Mouse (Mus musculus) yolk sac, embryonic 10.5 days (tissue): ENCODE measurements at regions not wholly inside any gene's neighbourhood (a gene's known extent, or its start where the extent isn't known, plus 50 kb on each side); places are given as distances from the start of the nearest gene placed in this dataset.

ENCODE experiments used
- DNase-seq: peaks from one replicate; pipeline ENCODE4 v3.0.0-alpha.2; 2017; ENCODE audit warnings: low spot score

GRCm38 (mm10) chr10:37377258-37378001, 238.7 kb upstream of the Marcks start:
- no peak for DNase-seq

DNA sequence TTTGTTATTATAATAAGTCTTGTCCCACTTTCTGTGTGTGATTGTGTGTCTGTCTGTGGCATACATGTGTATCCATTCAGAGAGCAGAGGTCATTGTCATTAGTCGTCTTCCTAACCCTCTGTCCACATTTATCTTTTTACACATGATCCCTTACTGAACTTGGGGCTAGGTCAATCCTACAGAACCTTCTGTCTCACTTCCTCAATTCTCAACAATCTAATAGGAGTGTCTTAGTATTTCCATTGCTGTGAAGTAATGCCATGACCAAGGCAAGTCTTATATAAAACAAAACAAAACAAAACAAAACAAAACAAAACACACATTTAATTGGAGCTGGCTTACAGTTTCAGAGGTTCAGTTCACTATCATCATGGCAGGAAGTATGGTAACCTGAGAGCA, 237.5 kb upstream of the Marcks start:
- no peak for DNase-seq

DNA sequence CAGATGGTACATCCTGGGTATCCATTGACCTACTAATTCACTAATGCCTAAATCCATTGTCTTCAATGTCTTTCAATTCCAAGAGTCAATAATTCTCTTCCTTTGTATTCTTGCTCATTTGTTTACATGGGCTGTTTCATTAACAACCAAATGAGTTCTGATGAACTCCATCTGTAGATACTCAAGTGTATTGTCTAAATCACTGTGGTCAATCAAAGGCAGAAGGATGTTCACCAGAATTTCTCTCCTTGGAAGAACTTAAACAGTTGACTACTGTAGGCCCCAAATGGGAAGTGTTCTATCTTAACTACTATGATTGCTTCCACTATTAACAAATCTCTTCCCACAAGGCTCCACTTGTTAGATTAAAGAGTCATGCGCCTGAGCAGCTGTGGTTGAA, 236.9 kb upstream of the Marcks start:
- no peak for DNase-seq

DNA sequence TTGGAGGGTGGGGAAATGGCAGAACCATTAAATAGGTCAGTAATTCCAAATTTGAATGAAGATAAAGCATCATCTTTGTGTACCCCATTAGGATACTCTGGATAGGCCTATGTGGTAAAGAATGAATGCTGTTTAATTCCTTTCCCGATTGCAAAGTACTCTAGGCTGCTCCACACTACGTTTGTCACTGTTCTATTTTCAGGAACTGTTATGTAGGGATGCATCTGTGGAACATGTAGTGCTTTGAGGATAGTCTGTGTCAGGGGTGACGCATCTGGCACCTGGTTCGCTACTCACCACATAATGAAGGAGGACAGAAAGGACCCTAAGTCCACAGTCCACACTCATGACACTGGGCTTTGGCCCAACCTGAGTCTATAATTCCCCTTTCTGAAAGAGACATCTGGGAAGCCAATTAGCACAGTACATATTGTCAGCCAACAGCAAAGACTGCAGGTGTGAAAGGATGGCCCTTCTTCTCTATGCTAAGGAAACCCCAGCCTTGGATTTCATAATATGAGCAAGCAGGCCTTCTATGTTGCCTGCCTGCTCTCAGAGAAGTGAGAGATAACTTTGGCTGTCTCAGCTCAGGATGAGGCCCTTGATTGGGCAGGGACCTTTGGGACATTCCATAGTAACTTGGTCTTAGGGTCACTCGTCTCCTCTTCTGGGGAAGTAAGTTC, 230.4 kb upstream of the Marcks start:
- no peak for DNase-seq

DNA sequence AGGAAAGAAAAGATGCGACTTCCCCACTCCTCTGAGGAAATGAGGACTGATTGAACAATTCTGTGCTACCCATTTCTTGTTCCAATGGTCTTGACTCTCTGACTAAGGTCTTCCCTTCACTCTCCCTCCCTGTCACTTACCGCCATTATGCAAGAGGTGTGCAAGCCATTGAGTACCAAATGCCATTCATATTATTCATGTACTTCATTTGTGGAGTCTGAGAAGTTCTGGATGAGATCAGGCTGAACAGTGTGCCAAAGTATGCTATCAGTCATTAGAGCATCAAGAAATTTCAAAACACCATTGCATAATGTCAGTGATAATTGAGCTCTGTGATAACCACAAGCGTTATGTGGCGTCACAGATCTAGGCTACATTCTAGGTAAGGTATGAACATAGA, 229.1 kb upstream of the Marcks start:
- no peak for DNase-seq

GRCm38 (mm10) chr10:37364506-37364905, 225.8 kb upstream of the Marcks start:
- DNase-seq = no peak

- no peak for DNase-seq
Observed at GRCm38 (mm10) chr10:37360985-37361384, 222.3 kb upstream of the Marcks start.

- DNase-seq = no peak
Observed at GRCm38 (mm10) chr10:37358900-37359299, 220.2 kb upstream of the Marcks start.

DNA sequence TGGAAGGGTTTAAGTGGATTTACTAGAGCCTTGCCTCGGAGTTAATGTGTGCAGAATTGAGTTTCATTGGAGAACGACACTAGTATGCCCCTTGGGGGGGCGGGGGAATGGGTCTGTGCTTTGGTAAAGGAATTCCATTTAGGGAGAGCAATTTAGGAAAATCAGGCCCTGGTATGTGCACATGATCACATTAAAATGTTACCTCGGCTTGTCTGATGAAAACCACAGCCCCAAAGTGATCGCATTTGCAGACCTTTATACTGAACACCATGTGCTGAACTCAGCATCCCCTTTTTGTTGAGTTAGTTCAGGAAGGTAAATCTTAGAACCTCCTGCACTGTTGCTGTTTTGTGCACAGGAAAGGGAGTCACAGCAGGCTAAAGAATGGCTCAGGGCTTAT, 219.6 kb upstream of the Marcks start:
- no peak for DNase-seq

DNA sequence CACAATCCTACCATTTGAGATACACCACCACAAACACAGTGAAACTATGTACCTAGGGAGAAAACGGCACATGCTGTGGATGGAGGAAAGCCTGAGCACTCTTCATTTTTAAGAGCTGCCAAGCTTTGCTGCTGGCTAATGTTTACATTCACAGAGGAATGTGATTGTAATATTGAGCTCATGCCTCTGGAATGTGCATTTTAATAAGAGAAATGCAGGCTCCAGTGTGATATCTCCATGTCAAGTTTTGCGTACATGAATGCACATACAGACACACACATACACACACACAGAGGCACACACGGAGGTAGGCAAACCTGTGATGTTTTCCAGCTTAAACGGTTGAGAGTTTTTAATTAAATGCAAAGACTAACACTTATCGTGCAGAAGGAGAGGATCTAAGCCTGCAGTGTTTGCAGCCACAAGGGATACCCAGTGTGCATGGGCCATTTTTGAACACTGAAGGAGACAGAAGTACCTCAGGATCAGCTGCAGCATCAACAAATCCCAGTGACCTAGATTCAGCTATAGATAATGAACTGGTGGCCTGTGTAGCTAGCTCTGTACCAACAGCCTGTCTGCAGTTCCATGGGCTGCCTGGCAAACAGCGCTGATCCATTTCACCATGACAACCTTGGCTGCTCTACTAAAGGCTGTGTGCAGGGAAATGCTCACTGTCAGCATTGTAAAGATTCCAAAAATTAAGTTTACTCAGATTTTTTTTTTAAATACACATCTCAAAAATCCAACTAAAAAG, 218.8 kb upstream of the Marcks start:
- DNase-seq = no peak

- DNase-seq = no peak
Observed at GRCm38 (mm10) chr10:37349261-37349660, 210.5 kb upstream of the Marcks start.

DNA sequence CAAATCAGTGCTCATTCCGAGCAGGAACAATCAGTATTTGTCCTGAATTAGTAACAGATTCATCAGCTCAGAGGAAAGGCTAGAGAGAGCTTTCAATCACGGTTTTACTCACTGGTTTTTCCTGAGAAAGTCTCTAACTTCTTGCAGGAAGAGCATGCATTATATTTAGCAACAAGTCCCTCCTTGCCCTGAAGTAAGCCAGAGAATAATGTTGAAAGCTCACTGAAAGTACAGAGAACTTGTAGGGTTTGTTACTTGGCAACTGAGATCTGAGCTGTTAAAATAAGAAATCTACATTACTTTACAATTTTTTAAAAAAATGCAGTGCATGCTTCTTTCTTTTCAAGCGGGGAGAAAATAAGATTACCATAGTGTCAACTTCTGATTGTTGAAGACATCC, 209.7 kb upstream of the Marcks start:
- DNase-seq = no peak

GRCm38 (mm10) chr10:37347661-37348060, 208.9 kb upstream of the Marcks start:
- no peak for DNase-seq

- no peak for DNase-seq
Observed at GRCm38 (mm10) chr10:37342675-37343074, 204.0 kb upstream of the Marcks start.

GRCm38 (mm10) chr10:37339658-37340057, 200.9 kb upstream of the Marcks start:
- no peak for DNase-seq

DNA sequence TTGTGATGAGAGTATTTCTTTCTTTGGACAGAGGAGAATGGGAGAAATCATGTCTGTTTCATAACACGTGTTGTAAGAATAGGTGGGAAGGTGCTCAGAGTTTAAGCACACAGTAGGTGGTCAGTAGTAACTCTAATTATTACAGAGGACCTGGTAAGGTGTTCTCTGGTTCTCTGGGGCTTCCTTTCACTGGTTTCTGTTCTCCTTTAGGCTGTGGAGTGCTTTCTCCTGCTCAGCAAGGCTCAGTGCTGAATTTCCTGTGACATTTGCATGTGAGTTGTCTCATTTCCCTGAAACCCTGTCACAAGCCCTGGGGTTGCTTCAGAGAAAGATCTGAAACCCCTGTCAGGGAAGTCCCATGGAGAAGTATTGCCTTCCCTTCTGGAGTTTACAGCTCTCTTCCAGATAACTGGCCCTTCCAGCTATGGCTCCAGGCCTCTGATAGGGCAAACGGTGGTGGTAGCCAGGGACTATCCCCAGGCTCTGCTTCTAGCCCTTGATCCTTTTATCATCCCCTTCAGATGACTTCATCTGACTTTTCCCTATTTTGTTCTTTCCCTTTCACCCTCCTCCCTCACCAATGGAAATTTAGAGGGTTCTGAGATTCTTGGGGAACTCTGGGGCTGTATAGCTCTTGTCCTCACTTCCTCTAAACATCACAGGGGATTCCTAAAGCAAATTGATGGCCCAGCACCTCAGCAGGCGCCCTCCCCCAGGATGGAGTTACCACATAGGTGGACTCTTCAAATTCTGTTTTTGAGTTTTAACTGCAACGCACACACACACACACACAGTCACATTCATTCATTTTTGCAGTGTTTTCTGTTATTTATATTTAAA, 199.6 kb upstream of the Marcks start:
- DNase-seq = no peak

- peak; percentile 66 for DNase-seq
Observed at GRCm38 (mm10) chr10:37337172-37337620, 198.5 kb upstream of the Marcks start.

DNA sequence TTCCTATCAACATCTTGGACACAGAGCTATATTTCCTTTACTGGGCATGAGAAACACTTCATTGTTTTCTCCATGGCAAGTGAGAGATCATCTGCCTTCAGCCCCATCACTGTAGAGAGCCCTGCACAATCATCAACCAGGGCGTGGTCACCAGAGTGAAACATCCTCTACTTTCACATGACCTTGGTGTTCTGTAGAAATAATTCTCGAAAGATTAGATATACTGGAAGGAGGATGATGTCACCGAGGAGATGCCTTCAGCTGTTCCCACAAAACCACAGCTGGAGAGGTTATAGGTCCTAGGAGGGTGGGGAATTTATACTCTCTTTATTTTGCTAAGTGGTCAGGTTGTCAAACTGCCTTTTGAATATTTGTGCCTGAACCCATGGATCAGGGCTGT, 196.4 kb upstream of the Marcks start:
- no peak for DNase-seq

- no peak for DNase-seq
Observed at GRCm38 (mm10) chr10:37326168-37326534, 187.4 kb upstream of the Marcks start.

DNA sequence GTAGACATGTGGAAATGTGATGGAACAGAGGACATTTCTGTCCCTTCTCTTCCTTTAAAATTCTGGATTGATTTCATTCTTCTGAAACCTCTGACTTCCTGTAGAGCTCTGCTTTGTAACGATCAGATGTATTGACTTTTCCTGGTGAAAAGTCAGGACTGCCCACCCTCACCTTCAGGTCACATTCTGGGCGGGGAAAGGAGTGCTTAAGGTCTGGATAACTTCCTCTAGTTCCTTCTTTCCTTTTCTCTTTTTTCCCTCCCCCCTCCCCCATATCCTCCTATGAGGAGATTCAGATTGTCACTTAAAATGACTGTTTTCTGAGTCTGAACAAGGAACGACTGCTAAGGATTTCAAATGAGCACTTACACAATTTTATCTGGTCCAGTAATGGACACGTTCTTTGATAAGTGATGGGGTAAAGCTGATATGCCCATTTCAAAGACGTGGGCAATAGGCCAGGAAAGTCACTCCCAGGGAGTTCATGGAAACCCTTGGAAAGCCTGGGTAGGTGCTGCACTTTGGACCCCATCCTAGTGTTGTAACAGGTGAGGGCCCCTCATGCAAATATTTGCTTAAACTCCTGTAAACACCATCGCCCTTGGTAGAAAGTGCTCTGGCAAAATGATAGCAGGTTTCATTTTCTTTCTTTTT, 186.9 kb upstream of the Marcks start:
- DNase-seq = peak; percentile 81

DNA sequence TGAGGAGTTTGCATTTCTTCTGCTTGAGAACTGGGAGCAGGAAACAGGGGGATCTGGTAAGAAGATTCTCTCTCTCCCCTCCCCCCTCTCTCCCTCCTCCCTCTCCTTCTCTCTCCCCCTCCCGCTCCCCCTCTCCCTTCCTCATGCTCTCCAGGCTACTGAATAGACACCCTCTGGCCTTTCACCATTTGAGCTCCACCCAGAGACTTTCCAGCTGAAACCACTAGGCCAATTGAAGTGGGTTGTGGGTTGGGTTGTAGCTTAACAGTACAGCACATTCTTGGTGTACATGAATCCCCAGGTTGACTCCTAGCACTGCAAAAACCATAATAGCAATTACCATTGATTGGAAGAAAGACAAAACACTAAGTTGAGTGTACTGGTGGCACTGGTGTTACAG, 185.0 kb upstream of the Marcks start:
- DNase-seq = no peak

DNA sequence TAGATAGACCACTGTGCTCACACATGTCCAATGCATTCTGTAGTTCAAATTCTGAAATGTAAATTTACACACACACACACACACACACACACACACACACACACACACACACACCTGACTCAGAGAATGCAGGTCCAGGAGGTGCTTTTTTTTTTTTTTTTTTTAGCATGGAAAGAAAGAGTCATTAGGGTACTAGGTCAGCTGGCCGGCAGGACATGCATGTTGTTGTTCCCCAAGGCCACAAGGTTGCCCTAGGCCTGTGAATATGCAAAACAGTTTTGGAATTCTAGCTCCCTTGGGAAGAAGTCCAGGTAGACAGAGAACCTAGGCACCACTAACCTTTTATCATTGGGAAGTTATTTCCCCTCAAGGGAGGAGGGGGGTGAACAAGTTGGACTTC, 184.1 kb upstream of the Marcks start:
- no peak for DNase-seq
